Mouse (Mus musculus): ENCODE results near the gene Cstf1. TPM values are rescaled to one million over a fixed set of nuclear protein-coding genes. Genes with fewer than 3 reads are reported as not detected.
A peak's percentile ranks its signal among the peaks of the same experiment; 100 is the strongest.

Gene Cstf1
- total RNA-seq (2021) = 10 to 100 TPM; 13.2 to 16.3 TPM
- long read RNA-seq, experiment 1, transcript Cstf1-201 (6 exons, 3,451 nt) = major isoform, 15 of 21 reads
- long read RNA-seq, experiment 1, partial matches to known transcripts = 3 of 21 reads
- long read RNA-seq, experiment 1, other reads (novel, unspliced or antisense) = 3 of 21 reads
- long read RNA-seq, experiment 2, transcript Cstf1-201 (6 exons, 3,451 nt) = major isoform, 25 of 30 reads
- long read RNA-seq, experiment 2, partial matches to known transcripts = 5 of 30 reads
- long read RNA-seq, experiment 2, other reads (novel, unspliced or antisense) = 0 of 30 reads

- DNase-seq = peak; percentile 93
Observed at GRCm38 (mm10) chr2:172370411-172371223, at the start of gene Cstf1, which contains the start of gene Aurka. Cstf1 (plus strand) TSS chr2:172370681. Aurka (minus strand) TSS chr2:172370535.

GRCm38 (mm10) chr2:172320878-172321277 lies 49.6 kb upstream of the Cstf1 start:
- no peak for DNase-seq

GRCm38 (mm10) chr2:172328248-172328647 lies 42.2 kb upstream of the Cstf1 start:
- DNase-seq = no peak

GRCm38 (mm10) chr2:172329179-172329578 lies 41.3 kb upstream of the Cstf1 start:
- no peak for DNase-seq

GRCm38 (mm10) chr2:172338206-172338942 lies 32.1 kb upstream of the Cstf1 start:
- DNase-seq = no peak

GRCm38 (mm10) chr2:172340936-172341335 lies 29.5 kb upstream of the Cstf1 start:
- DNase-seq = no peak

GRCm38 (mm10) chr2:172341606-172342005 lies 28.9 kb upstream of the Cstf1 start:
- no peak for DNase-seq

GRCm38 (mm10) chr2:172343751-172344150 lies 26.7 kb upstream of the Cstf1 start:
- no peak for DNase-seq

GRCm38 (mm10) chr2:172344669-172345068 lies 25.8 kb upstream of the Cstf1 start:
- no peak for DNase-seq

GRCm38 (mm10) chr2:172345258-172345738 lies 25.2 kb upstream of the Cstf1 start, which contains the start of gene Fam210b:
Fam210b (plus strand) TSS chr2:172345565.
- peak; percentile 95 for DNase-seq

- DNase-seq = peak; percentile 24
Observed at GRCm38 (mm10) chr2:172346034-172346929, 24.2 kb upstream of the Cstf1 start.

GRCm38 (mm10) chr2:172346933-172347611 lies 23.4 kb upstream of the Cstf1 start:
- no peak for DNase-seq

GRCm38 (mm10) chr2:172348297-172348950 lies 22.1 kb upstream of the Cstf1 start:
- no peak for DNase-seq

- no peak for DNase-seq
Observed at GRCm38 (mm10) chr2:172349776-172350175, 20.7 kb upstream of the Cstf1 start.

- DNase-seq = no peak
Observed at GRCm38 (mm10) chr2:172350773-172351172, 19.7 kb upstream of the Cstf1 start.

- no peak for DNase-seq
Observed at GRCm38 (mm10) chr2:172353218-172353617, 17.3 kb upstream of the Cstf1 start.

GRCm38 (mm10) chr2:172354761-172355160 lies 15.7 kb upstream of the Cstf1 start:
- DNase-seq = no peak

GRCm38 (mm10) chr2:172355833-172356232 lies 14.6 kb upstream of the Cstf1 start:
- no peak for DNase-seq

- DNase-seq = peak; percentile 19
Observed at GRCm38 (mm10) chr2:172363176-172363575, 7.3 kb upstream of the Cstf1 start.

GRCm38 (mm10) chr2:172371258-172371657 lies 777 bp downstream of the Cstf1 start:
- no peak for DNase-seq

All from gastrocnemius, postnatal 25 days (tissue).